Mouse (Mus musculus) thymus, postnatal 4 days (tissue): Measurements from ENCODE around the gene Irx3.

Experiments used
- DNase-seq: peaks from one replicate; pipeline ENCODE4 v3.0.0; 2021

Gene Irx3

GRCm38 (mm10) chr8:91801839-91802238 is at the start of gene Irx3:
TSS of gene Irx3 (minus strand) at chr8:91802067.
- peak; percentile 16 for DNase-seq

DNA sequence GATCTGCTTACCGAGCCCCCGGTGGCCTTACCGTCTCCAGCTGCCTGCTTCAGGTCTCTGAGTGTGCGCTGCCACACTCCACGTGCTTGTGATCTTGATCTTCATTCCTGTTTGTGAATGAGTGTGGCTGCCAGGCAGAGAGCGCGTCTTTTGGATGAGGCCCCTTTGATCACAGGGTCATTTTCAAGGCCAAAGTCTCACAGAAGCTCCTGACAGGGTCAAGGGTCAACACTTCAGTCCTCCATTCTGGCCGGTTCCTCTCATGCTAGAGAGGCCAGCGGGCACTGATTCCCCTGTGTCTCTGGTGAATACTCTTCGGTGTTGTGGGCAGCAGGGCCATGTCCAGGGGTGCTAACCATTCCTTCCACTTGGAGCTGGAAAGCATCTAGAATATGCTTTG is 49.5 kb upstream of the Irx3 start:
- no peak for DNase-seq

GRCm38 (mm10) chr8:91849984-91850383 is 48.1 kb upstream of the Irx3 start:
- no peak for DNase-seq

DNA sequence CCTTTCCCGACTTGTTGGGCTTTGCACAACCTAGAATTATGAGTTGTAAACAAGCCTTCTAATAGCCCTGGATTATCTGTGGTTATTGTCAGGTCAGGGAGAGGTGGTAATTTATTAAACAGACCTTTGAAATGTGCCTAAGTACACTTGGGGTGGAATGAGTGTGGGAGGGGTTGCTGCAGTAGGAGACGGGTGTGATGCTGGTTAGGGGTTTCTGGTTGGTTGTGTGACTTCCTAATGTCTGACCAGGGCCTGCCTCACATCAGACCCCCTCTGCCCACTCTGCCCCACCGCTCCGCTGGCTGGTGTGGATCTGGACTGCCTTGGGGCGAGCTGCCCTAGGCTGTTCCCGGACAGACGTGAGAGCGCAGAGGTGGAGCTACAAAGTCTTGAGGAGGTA is 47.7 kb upstream of the Irx3 start:
- no peak for DNase-seq

DNA sequence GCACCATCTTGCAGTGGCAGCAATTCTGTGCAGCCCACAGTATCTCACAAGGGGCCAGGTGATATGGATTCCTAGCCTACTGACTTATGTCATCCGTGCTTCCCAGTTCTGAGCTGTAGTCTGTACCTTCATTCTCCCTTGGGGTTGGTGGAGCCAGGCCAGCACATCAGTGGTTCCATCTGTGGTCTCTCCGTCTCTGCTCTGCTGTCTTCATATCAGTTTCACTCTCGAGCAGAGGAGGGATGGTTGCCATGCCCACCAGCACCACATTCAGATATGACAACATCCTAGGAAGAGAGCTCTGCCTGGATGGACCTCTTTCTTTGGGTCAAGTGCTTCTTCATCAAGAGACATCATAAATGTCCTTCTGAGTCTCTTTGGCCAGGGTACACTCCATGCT is 43.8 kb upstream of the Irx3 start:
- DNase-seq = no peak

DNA sequence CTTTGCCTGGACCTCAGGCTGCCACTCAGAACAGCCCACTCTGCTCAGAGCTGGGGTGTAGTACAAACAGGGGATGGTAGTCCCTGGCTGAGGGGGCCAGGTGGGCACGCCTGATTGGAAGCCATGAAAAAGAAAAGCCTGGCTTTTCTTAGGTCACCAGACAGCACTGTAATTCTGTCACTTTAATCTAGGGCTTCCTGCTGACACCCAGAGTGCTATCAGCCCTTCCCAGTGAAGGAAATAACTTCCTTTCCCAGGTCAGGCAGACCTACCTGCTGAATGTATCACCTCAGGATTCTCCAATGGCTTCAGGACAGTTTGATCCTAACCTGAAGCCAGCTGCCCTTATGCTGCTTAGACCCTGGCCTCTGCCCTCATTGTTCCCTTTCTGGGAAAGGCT is 35.3 kb upstream of the Irx3 start:
- DNase-seq = no peak

GRCm38 (mm10) chr8:91836685-91837084 is 34.8 kb upstream of the Irx3 start:
- no peak for DNase-seq

- no peak for DNase-seq
Measured at GRCm38 (mm10) chr8:91827661-91828060, 25.8 kb upstream of the Irx3 start.

GRCm38 (mm10) chr8:91827192-91827591 is 25.3 kb upstream of the Irx3 start:
- no peak for DNase-seq

GRCm38 (mm10) chr8:91823357-91823756 is 21.5 kb upstream of the Irx3 start:
- DNase-seq = no peak

- no peak for DNase-seq
Measured at GRCm38 (mm10) chr8:91822746-91823145, 20.9 kb upstream of the Irx3 start.

- no peak for DNase-seq
Measured at GRCm38 (mm10) chr8:91821976-91822375, 20.1 kb upstream of the Irx3 start.

DNA sequence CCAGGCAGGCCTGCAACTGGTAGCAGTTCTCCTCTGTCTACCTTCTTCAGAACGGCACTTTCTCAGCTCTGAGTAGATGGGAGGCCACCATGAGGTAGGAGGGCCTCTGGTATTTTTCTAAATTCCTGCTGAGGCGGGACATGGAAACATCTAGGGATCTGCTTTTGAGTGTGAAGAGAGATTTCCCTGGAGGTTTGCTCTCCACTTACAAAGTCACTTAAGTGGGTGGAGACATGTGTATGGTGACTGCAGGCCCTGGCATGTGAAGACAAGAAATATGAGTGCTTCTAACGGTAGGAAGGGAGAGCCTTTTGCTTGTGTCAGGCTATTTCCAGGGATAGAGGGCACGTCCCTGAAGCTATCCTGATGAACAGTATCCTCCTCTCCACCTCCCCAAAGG is 17.9 kb upstream of the Irx3 start:
- no peak for DNase-seq

DNA sequence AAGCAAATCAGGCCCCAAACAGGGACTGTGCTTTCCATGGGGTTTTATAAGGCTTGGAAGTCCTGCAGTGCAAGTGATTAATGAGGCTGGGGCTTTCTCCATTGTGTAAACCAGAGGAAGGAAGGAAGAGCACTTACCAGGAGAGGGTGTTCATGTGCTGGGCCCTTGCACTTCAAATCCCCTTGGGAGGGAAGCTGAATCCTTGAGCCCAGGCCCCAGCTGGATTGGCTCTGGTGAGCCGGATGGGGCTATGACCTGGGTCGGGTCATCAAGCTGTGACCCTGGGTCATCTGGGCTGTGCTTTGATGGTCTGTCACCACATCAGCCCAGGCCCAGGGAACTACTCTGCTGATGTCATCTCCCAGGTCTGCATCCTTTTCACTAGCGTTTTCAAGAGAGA is 16.9 kb upstream of the Irx3 start:
- DNase-seq = no peak

- no peak for DNase-seq
Measured at GRCm38 (mm10) chr8:91814106-91814505, 12.2 kb upstream of the Irx3 start.

DNA sequence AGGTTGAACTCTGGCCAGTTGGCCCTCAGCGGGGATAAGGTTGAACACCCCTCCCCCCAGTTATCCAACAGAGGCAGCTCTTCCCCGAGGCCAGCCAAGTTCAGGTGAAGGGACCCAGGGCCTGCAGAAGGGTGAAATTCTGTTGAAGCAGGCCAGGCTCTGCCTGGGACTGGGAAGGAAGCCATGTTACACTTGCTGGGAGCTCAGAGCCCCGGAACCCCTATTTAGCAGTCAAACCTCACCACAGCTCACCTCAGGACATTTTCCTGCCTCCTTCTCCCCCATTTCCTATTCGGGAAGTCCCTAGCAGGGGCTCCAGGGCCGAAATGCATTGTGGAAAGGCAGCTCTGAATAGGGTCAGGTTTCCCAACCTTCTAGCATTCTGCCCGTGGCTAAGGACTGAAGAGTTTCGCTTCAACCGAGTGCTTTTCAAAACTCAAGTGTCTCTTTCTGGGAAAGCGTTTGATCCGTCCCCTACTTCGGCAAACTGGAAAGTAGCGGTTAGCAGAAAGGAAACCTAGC is 4.9 kb upstream of the Irx3 start:
- no peak for DNase-seq

- no peak for DNase-seq
Measured at GRCm38 (mm10) chr8:91806084-91806719, 4.3 kb upstream of the Irx3 start.

DNA sequence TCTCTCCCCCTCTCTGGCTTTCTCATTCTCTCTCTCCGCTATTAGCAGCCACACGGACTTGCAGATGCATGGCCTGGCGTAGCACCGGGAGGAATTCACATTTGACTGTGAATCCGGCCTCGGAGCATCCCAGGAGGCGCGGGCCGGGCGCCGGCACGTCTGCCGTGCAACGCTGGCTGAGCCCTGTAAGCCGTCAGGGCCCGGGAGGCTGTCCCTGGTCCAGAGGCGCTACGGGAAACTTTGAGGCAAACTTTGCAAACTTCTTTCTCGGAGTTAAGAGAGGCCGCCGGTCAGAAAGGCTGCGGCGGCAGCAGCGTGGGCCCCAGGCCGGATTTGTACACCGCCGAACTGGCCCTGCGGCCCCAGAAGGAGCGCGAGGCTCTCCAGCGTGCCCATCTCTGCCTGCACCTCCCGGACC is 3.4 kb upstream of the Irx3 start:
- DNase-seq = peak; percentile 9

- DNase-seq = no peak
Measured at GRCm38 (mm10) chr8:91804403-91805253, 2.8 kb upstream of the Irx3 start.

DNA sequence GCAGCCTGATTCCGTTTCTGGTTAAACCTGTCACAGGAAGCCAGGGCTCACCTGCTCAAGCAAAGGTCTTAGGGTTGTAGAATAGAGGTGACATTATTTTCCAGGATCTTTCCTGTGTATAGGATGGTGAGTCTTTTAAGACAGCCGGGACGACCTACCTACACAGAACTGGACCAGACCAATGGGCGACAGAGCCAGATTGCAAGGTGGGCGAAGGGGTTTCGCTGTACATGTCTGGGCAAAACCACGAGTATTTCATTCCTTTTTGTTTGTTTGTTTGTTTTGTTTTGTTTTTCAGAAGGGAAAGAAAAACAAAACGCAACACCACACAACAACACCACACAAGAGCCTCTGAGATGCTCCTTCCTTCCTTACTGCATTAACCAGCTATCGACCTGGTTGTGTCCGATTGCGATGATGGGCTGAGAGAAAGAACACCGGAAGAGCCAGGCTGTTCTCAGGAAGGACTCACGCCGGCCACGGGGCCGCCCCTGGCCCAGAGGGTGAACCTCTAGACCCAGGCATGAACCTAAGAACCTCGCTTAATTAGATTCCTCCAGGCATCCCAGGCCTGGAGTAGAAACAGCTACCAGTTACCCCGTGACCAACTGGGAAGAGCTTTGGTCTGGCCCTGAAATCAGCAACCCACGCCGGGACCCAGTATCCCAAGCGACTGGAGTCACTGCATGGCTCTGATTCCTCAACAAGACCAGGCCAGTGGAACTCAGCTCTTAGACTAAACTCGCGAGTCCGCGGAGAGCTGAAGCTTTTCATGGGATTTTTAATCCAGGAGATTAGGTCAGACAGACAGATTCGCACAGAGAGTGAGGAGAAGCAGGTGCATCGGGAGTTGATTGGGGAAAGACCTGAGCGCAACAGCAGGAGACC is 1.9 kb upstream of the Irx3 start:
- no peak for DNase-seq

DNA sequence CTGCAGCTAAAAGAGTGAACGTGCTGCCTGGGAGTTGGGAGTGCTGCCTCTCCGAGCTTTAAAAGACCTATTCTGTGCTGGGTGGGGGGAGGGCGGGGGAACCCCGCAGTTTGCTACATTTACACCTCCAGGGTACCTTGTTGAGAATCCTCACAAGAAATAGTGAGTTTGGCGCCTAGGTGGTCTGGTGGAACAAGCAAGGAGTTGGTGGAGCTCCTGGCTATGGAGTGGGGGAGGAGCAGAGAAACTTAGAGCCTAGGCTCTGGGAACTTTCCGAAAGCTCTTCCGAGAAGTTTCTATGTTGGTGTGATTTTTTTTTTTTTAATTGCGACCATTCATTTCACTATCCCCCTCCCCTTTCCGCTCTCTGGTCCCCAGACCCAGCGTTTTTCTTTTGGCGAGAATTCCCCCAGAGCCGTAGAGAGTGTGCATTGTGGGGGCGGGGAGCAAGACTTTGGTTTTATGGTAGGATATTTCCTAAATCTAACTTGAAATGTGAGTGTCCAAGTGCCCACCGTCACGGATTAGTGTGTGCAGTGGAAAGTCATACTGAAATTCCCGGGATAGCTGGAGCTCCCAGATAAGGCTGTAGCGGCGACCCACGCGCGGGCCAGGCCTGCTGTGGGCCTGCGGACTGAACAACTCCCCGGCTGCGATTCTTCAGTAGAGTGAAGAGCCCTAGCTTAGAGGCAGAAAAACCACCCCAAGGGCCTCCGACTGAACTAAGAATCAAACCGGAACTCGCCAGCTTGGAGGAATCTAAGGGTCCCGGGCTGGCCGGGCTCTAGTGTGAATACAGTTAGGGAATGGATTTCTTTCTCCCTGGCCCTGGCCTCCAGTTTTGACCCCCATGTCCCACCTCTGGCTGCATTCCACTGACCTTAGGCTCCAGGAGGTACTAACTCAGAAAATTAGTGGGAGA is 795 bp upstream of the Irx3 start:
- DNase-seq = no peak

GRCm38 (mm10) chr8:91801241-91801811 is 541 bp downstream of the Irx3 start:
- peak; percentile 29 for DNase-seq
